Mouse (Mus musculus): ENCODE data around the gene Bst1. TPM values are rescaled to one million over a fixed set of nuclear protein-coding genes. Genes with fewer than 3 reads are reported as not detected.

The Bst1 gene
- polyA plus RNA-seq, 1 experiment from 2014 or later = 0.82 TPM

- Histone ChIP-seq H3K4me2 (no peak overlapping the region), H3K9ac (no peak overlapping the region), H3K27ac (ENCODE audit: low read depth) (no peak overlapping the region), H3K4me1 (ENCODE audit: insufficient read depth) (no peaks in the 10 kb centered on the region), H3K4me3 (ENCODE audit: low read depth, low read length) (no peak overlapping the region), H3K9me3 (ENCODE audit: low read depth, low read length) (no peaks in the 10 kb centered on the region), H3K27me3 (ENCODE audit: insufficient read depth, low read length) (no peaks in the 10 kb centered on the region), H3K36me3 (ENCODE audit: insufficient read depth) (no peaks in the 10 kb centered on the region)
- TF ChIP-seq CTCF (IDR thresholded peaks at IDR 0.05; ENCODE audit: low read depth) = no peak
- 67% methylated on average over 1 of the region's 1 CpGs for WGBS
- ATAC-seq (ENCODE audit: insufficient read depth) = no peak
- no peak for DNase-seq
Measured at GRCm38 (mm10) chr5:43871845-43872244, 53.2 kb downstream of the Bst1 start.

DNA sequence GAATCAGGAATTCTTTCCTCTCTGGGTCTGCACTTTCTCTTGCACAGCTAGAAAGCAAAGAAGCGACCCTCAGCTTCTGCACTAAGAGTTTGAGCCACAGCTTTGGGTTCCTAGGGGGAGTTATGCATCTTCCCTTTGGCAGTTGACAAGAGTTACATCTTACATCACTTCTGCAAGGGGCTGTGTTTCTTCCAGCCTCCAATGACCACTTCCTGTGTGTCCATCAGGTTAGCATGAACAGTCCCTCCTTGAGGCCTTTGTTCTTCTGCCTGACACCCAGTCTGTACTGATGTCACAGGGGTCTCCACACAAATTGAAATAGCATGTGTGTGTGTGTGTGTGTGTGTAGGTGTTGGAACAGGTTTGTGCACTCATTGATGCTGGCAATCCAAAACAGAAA, 54.0 kb downstream of the Bst1 start:
- 66% methylated on average over 1 of the region's 1 CpGs for WGBS
- no peak overlapping the region for H3K27ac ChIP-seq (ENCODE audit: low read depth)
- no peaks in the 10 kb centered on the region for H3K36me3 ChIP-seq (ENCODE audit: insufficient read depth)
- H3K4me2 ChIP-seq = no peak overlapping the region
- ATAC-seq (ENCODE audit: insufficient read depth) (no peak), DNase-seq (no peak)
- no peak overlapping the region for H3K4me3 ChIP-seq (ENCODE audit: low read depth, low read length)
- no peaks in the 10 kb centered on the region for H3K4me1 ChIP-seq (ENCODE audit: insufficient read depth)
- no peak overlapping the region for H3K9ac ChIP-seq
- H3K27me3 ChIP-seq (ENCODE audit: insufficient read depth, low read length) = no peaks in the 10 kb centered on the region
- H3K9me3 ChIP-seq (ENCODE audit: low read depth, low read length) = no peaks in the 10 kb centered on the region
- no peak for TF ChIP-seq CTCF (IDR thresholded peaks at IDR 0.05; ENCODE audit: low read depth)

- Histone ChIP-seq H3K4me2 (no peak overlapping the region), H3K9ac (no peak overlapping the region), H3K9me3 (ENCODE audit: low read depth, low read length) (no peaks in the 10 kb centered on the region), H3K4me3 (ENCODE audit: low read depth, low read length) (no peak overlapping the region), H3K4me1 (ENCODE audit: insufficient read depth) (no peaks in the 10 kb centered on the region), H3K27me3 (ENCODE audit: insufficient read depth, low read length) (no peaks in the 10 kb centered on the region), H3K27ac (ENCODE audit: low read depth) (no peak overlapping the region), H3K36me3 (ENCODE audit: insufficient read depth) (no peaks in the 10 kb centered on the region)
- ATAC-seq (ENCODE audit: insufficient read depth) (no peak), DNase-seq (no peak)
- WGBS = 85% methylated on average over 3 of the region's 3 CpGs
- TF ChIP-seq CTCF (IDR thresholded peaks at IDR 0.05; ENCODE audit: low read depth) = no peak
Measured at GRCm38 (mm10) chr5:43882034-43882433, 63.3 kb downstream of the Bst1 start.

DNA sequence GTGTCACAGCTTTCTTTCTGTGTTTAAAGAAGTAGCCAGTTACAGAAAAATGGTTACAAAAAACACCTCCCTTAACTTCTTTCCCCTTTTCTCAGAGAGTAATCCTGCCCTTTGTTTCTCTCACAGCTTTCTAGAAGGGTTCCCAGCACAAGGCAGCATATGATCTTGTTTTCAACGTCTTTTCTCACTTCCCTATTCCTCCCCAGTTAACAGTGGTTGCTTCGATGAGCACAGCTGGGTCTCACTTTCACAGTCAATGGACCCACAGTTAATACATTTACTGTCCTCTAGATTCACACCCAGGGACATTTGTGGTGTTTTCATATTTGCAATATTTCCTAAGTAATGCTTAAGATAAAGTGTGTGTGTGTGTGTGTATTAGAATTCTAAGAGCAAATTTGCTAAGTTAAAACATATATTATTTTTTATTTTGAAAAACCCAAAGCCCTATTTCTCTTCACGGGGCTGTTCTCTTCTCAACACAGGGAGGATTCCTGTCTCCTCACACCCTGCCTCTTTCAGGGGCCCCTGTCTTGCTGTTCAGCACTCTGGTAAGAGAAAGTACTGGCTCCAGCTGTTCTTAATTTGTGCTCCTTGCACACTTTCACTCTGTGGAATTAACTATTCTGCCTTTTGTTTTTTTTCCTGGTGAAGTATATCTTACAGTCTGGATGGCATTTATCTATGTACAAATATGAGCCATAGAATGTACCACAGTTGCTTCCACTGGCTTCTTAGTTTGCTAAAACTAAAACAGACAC, 66.6 kb downstream of the Bst1 start:
- 33% methylated on average over 3 of the region's 3 CpGs for whole genome bisulfite sequencing
- Histone ChIP-seq H3K4me2 (no peak overlapping the region), H3K36me3 (ENCODE audit: insufficient read depth) (no peaks in the 10 kb centered on the region)

GRCm38 (mm10) chr5:43892386-43892785, 73.7 kb downstream of the Bst1 start:
- Histone ChIP-seq H3K4me2 (no peak overlapping the region), H3K9me3 (ENCODE audit: low read depth, low read length) (no peaks in the 10 kb centered on the region), H3K4me3 (ENCODE audit: low read depth, low read length) (no peak overlapping the region), H3K9ac (no peak overlapping the region), H3K4me1 (ENCODE audit: insufficient read depth) (no peaks in the 10 kb centered on the region), H3K27ac (ENCODE audit: low read depth) (no peak overlapping the region), H3K27me3 (ENCODE audit: insufficient read depth, low read length) (no peaks in the 10 kb centered on the region), H3K36me3 (ENCODE audit: insufficient read depth) (no peaks in the 10 kb centered on the region)
- WGBS = 10% methylated on average over 1 of the region's 1 CpGs
- TF ChIP-seq CTCF (IDR thresholded peaks at IDR 0.05; ENCODE audit: low read depth) = peak; percentile 62
- ATAC-seq (ENCODE audit: insufficient read depth) (no peak), DNase-seq (peak; percentile 79)

More for the DNA sequence above, 66.6 kb downstream of the Bst1 start:
- H3K4me1 ChIP-seq (ENCODE audit: insufficient read depth) = no peaks in the 10 kb centered on the region
- no peak for TF ChIP-seq CTCF (IDR thresholded peaks at IDR 0.05; ENCODE audit: low read depth)
- no peak for ATAC-seq (ENCODE audit: insufficient read depth)
- no peak overlapping the region for H3K4me3 ChIP-seq (ENCODE audit: low read depth, low read length)
- no peak for DNase-seq
- H3K9me3 ChIP-seq (ENCODE audit: low read depth, low read length) = no peaks in the 10 kb centered on the region
- no peaks in the 10 kb centered on the region for H3K27me3 ChIP-seq (ENCODE audit: insufficient read depth, low read length)
- H3K9ac ChIP-seq = no peak overlapping the region
- no peak overlapping the region for H3K27ac ChIP-seq (ENCODE audit: low read depth)

Other genes with a start within 250 kb of the Bst1 start
- 14.4 and 15.1 TPM in 2 replicates for gene Cc2d2a, start 156.5 kb upstream of the Bst1 start, polyA plus RNA-seq (2014; fragmentation: Nextera tagmentation; extraction: Ambion mirVana)
- 73.2 and 76.7 TPM in 2 replicates for gene Fbxl5, start 2.8 kb downstream of the Bst1 start, polyA plus RNA-seq (2014; fragmentation: Nextera tagmentation; extraction: Ambion mirVana)
- gene Cd38, start 49.7 kb downstream of the Bst1 start, polyA plus RNA-seq (2014; fragmentation: Nextera tagmentation; extraction: Ambion mirVana) = 23.0 and 26.9 TPM in 2 replicates
- 0.61 and 0.66 TPM in 2 replicates for gene Gm7879, start 94.3 kb downstream of the Bst1 start, polyA plus RNA-seq (2014; fragmentation: Nextera tagmentation; extraction: Ambion mirVana)
- gene Fgfbp1, start 162.9 kb downstream of the Bst1 start, polyA plus RNA-seq (2014; fragmentation: Nextera tagmentation; extraction: Ambion mirVana) = 12.1 and 14.4 TPM in 2 replicates

All from lung, embryonic 14.5 days (tissue).